Mouse (Mus musculus) heart, postnatal 36 days (tissue): ENCODE measurements at regions not wholly inside any gene's neighbourhood (a gene's known extent, or its start where the extent isn't known, plus 50 kb on each side); places are given as distances from the start of the nearest gene placed in this dataset.
"Not testable (repeated sequence)": the region's sequence is repeated elsewhere in the genome, so short reads cannot be mapped to it uniquely, and the experiment has no call there.

Experiments
- DNase-seq, 2 experiments: peaks; one replicate each; pipeline ENCODE4 v3.0.0; 2021 to 2022
- intact Hi-C: fragments of 180-260 bp; cut with DNase I; formaldehyde crosslinking; loops from one replicate; pipeline ENCODE4 v1.15.1; 2025

DNA sequence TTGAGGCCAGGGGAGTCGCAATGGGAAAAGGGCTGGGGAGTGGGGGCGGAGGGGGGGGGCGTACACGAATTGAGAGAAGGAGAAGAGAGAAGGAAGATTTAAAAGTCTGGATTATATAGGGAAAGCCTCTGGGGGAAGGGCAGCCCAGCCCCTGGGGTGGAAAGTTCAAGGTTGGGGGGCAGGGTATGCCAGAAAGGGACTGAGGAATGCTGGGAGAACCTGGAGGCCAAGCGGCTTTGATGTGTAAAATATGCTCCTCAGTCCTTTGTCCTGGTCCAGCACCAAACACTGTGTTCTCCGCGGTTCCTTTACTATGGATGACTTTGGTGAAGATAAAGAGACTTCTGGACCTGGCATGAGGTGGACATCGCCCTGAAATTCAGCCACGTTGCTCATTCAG is 117.8 kb upstream of the Rhobtb1 start:
- no peak for DNase-seq
- intact Hi-C loops, result no loop called here

DNA sequence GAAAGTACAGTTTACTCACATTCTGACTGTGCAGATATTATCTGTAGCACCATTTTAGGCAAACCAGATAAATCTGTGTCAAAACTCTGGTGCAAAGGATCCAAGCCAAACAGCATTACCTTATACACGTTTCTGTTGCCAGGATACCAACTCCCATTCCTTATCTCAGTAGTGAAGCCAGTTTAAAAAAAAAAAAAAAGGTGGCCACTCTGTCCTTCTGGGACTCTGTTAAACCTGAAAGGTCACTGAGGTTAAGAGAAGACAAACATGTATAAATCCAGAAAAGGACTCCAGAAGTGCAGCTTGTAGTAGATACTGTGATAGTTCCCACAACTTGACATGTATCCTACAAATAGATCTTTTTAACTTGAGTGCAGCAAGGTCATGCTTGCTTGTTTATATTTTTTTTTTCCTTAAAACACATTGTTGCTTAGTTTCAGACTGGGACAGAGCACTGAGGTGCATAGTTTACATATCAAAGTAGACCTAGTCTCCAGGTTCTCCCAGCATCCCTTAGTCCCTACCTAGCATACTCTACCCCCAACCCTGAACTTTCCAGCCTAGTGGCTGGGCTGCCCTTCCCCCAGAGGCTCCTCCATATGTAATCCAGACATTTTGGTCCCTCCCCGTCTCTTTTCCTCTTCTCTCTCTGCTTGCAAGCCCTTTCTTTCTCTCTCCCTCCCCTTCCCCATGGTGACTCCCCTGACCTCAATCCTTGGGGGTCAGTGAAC is 116.7 kb upstream of the Rhobtb1 start:
- DNase-seq, result no peak
- intact Hi-C loops, result no loop called here

DNA sequence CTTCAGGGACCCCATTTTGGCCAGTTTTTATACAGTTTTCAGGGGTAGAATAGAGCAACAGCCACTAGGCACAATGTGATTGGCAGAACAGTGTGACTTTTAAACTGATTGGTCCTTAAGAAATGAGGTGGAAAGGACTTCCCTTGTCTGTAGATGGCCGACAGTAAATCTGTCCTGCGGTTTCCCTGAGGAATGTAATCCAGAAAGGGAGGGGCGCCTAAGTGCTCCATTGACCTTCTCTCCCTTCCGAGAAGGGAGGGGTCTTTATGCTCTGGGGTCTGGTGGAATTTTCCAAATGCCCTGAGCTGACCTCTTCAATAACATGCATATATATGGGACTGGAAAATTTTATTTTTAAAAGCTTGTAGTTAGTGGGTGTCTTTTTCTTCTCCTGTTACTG is 115.7 kb upstream of the Rhobtb1 start:
- DNase-seq, intact Hi-C loops: not testable (repeated sequence)

DNA sequence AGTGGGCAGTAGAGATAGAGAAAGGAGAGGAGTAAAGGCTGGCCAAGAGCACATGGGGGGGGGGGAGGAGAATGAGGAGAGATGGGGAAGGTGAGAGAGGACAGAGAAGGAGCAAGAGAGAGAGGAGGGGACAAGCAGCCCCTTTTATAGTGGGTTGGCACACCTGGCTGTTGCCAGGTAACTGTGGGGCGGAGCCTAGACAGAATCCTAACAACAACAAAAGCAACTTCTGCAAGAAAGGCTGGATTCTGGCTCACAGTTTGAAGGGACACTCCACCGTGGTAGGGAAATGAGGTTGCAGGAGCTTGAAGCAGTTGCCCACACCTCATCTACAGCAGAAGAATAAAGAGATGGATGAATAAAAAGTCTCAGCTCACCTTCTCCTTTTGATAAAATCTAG is 115.1 kb upstream of the Rhobtb1 start:
- intact Hi-C loops, result no loop called here
- no peak for DNase-seq

DNA sequence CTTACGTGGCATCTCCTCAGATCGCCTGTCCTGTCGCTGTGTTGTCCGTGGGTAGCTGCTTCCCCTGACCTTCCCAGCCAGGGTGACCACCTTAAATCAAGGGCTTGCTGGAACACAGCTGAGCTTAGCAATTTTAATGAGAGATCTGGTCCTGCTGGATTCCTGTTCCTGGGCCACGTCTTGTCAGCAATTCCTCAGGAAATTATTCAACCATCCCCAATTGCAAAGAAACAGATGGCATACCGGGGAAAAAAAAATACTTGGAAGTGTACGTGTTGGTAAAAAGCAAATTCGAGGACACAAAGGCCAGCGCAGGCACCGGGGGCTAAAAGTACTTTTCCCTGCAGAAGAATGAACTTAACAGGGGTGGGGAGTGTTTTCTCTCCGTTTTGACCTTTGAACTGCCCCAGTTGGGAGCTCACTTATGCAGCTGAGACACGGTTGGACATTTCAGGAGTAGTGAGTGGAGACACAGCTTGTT is 107.0 kb upstream of the Rhobtb1 start:
- no peak for DNase-seq
- intact Hi-C loops, result no loop called here

DNA sequence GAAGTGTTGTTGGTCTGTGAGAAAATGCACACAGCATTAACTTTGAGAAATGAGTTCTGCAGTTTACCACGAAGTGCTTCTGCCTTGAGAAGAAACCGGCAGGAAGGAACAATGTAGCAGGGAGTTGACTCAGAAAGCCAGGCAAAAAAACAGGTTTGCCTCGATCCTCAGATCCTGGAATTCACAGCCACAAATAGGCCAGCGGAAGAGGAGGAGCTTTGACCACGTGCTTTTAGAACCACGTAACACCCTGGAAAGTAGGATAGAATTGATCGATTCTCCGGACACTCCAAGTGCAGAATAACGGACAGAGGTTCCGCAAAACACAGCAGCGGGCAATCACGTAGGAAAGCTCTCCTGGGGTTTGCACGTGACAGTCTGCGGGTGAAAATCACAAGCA is 106.0 kb upstream of the Rhobtb1 start:
- intact Hi-C loops, result no loop called here
- DNase-seq, result no peak

DNA sequence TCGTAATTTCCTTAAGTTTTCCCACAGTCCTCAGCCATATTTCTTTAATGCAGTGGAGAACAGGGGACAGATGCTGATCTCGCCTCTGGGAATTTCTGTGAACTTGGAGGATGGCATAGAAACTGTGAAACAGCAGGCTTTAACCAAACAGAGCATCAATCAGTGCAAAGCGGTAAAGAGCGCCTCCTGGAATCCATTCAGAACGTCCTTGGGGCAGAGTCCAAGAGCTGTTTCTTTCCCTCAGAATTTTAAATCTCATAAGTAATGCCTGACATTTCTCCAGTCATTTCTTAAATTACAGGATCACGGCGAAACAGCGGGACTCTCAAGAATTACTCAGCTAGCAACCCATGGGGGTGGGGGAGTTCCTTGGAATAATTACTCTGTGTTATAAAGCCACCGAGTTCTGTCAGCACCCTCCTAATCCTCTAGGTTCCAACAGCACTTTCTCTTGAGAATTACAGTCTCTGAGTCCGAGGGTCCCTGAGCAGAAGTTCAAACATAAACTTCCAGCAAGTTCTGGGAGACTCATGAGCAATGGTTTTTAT is 105.2 kb upstream of the Rhobtb1 start:
- intact Hi-C loops, result no loop called here
- DNase-seq, result no peak

DNA sequence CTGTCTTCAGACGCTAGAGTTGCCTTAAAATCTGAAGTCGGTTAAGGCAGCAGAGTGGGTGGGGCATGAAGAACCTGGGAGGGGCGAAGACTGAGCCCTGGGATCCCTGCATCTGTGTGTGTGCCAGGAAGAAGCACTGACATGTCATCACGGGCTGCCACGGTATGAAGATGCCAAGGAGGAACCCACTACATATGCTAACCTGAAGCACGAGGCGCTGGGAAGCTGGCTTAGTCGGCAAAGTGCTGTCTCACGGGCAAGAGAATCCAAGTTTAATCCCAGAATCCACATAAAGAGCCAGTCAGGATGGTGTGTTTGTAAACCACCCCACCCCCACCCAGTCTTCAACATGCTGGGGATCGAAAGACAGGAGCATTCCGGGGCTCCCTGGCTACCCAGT is 73.2 kb upstream of the Rhobtb1 start:
- DNase-seq, result no peak
- intact Hi-C loops, result no loop called here

DNA sequence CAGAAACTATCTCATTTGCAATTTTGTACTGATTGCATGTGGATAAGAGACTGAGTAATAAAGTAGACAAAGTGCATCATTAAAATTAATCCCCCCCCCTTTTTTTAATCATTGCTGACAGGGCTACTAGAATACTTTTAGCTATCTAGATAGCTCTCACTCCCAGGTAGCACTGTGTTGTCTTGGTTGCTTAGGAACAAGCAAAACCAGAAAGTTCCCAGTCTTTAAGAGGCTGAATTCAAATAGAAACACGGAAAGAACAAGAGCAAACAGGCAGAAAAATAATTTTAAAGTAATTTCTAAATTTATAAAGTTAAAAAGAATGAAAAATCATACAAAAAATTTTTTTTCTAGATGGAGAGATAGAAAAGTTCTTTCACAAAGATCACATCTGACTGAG is 65.0 kb upstream of the Rhobtb1 start:
- intact Hi-C loops, result no loop called here
- no peak for DNase-seq

DNA sequence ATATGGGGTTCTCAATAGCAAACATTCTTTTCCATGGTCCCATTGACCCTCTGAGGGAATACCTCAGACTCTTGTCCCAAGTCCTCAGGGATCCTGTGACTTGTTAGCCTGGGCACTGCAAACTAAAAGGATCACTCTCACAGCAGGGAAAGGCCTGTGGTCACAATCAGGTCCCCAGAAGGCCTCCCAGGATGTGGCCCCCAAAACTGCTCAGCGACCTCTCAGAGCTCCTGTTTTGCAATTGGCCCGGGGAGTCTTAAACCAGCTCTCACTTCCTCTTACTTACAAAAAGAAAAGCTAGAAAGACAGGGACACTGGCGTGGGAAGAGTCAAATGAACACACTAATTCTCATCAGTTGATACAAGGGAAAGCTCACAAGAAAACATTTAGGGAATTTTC is 59.4 kb upstream of the Rhobtb1 start:
- intact Hi-C loops, result no loop called here

DNA sequence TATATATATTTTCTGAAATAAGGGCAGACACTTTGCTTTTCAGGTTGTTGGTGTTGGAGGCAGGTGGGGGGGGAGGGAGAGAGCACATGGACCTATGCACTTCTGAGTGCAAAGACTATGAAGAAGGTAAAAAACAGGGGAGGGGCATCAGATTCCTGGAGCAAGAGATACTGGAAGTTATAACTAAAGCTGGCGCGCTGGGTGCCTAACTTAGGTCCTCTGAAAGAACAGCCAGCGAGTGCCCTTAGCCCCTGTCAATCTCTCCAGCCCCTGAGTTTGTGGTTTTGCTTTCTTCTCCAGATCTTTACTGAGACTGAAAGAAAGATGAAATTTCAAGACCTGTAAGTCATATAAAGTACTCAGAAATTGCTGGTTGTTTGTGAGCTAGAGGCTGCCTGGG is 51.2 kb upstream of the Rhobtb1 start:
- DNase-seq, result no peak
- intact Hi-C loops, result no loop called here

More for the DNA sequence above, 59.4 kb upstream of the Rhobtb1 start:
- DNase-seq, result no peak

DNA sequence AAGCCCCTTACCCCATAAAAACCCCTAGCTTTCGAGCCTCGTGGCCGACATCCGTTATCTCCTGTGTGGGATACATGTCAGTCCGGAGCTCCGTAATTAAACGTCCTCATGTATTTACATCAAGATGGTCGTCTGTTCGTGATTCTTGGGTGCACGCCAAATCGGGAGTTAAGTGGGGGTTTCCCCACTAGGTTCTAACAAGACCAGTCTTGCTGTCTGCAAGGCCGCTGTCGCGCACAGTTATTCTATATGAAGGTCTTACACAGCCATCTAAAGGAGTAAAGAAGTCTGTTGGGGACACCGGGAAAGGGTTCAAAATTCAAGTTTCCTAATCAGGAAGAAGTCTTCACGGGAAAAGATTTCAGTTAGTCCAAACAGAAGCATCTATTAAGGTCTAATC is 50.5 kb upstream of the Rhobtb1 start:
- intact Hi-C loops, DNase-seq: not testable (repeated sequence)
